Mouse (Mus musculus) C2C12 (cell line): ENCODE measurements around the gene Agbl3. TPM values are rescaled to one million over a fixed set of nuclear protein-coding genes. Genes with fewer than 3 reads are reported as not detected.

Experiments
- H3K27me3 ChIP-seq: one replicate; pipeline ENCODE4 v1.6.1; 2011; ENCODE audit not compliant: control insufficient read depth, insufficient read depth, insufficient read length
- H3K36me3 ChIP-seq: one replicate; pipeline ENCODE4 v1.6.1; 2011; ENCODE audit not compliant: control insufficient read depth, insufficient read depth
- H3K4me3 ChIP-seq: one replicate; pipeline ENCODE4 v1.5.1; 2011; ENCODE audit warnings: mild to moderate bottlenecking, control low read depth; ENCODE audit not compliant: poor library complexity, insufficient read depth, severe bottlenecking
- H3K79me2 ChIP-seq: one replicate; pipeline ENCODE4 v1.6.1; 2011; ENCODE audit not compliant: control insufficient read depth, insufficient read depth
- H3K79me3 ChIP-seq: one replicate; pipeline ENCODE4 v1.6.1; 2011; ENCODE audit warnings: low read depth, control low read depth
- H3ac ChIP-seq: one replicate; pipeline ENCODE3; 2011; ENCODE audit warnings: low read depth; ENCODE audit not compliant: control insufficient read depth, insufficient read length
- CEBPB ChIP-seq: IDR thresholded peaks from one replicate; pipeline ENCODE4 v1.6.1; 2011; ENCODE audit warnings: low read depth, mild to moderate bottlenecking, control low read depth, moderate library complexity
- CTCF ChIP-seq: IDR thresholded peaks from one replicate; pipeline ENCODE4 v1.5.1; 2011; ENCODE audit not compliant: control insufficient read depth, insufficient read depth, insufficient read length
- FOSL1 ChIP-seq: IDR thresholded peaks from one replicate; pipeline ENCODE4 v1.8.0; 2011; ENCODE audit warnings: mild to moderate bottlenecking, low read length; ENCODE audit not compliant: poor library complexity, insufficient read depth, severe bottlenecking
- MAX ChIP-seq: IDR thresholded peaks from one replicate; pipeline ENCODE4 v1.6.1; 2011; ENCODE audit warnings: mild to moderate bottlenecking, control low read depth
- MYOD1 ChIP-seq: IDR thresholded peaks from one replicate; pipeline ENCODE4 v1.6.1; 2011; ENCODE audit warnings: low read depth; ENCODE audit not compliant: control insufficient read depth, insufficient read length
- MYOG ChIP-seq: IDR thresholded peaks from one replicate; pipeline ENCODE4 v1.6.1; 2011; ENCODE audit not compliant: control insufficient read depth, insufficient read length; ENCODE audit errors: extremely low read depth
- USF1 ChIP-seq: IDR thresholded peaks from one replicate; pipeline ENCODE4 v1.6.1; 2011; ENCODE audit warnings: low read depth, mild to moderate bottlenecking, control low read depth, moderate library complexity
- long read RNA-seq, 2 experiments: library from polyadenylated mRNA; unstranded; transcript quantifications; one replicate each; pipeline ENCODE4 v2.0.0; 2019 to 2020
- polyA plus RNA-seq: library from polyadenylated mRNA; unstranded; fragments of >200 nt; fragmentation: generic; extraction: Trizol; gene quantifications from one replicate; pipeline ENCODE4 v1.2.1, GENCODE M21; 2012; ENCODE audit warnings: missing spikeins

The Agbl3 gene
- 2.4 TPM for polyA plus RNA-seq
- long read RNA-seq, experiment 1, partial matches to known transcripts = 0 of 3 reads
- long read RNA-seq, experiment 1, other reads (novel, unspliced or antisense) = 0 of 3 reads
- long read RNA-seq, experiment 2, partial matches to known transcripts = 0 of 2 reads
- long read RNA-seq, experiment 2, other reads (novel, unspliced or antisense) = 2 of 2 reads

- H3K4me3 ChIP-seq = peak within 1 kb of the TSS; percentile 42
- peak within 1 kb of the TSS; percentile 68 for H3ac ChIP-seq
- TF ChIP-seq MAX (peak; percentile 91), CTCF (no peak)
- no peaks in the 10 kb centered on the region for H3K79me2 ChIP-seq
- H3K79me3 ChIP-seq = no peaks in the 10 kb centered on the region
- H3K36me3 ChIP-seq = peaks cover 24% of the 10 kb centered on the region
- H3K27me3 ChIP-seq = no peaks in the 10 kb centered on the region
Observed at GRCm38 (mm10) chr6:34780231-34780942, at the start of gene Agbl3. TSS of gene Agbl3 (plus strand) at chr6:34780432.

GRCm38 (mm10) chr6:34731007-34731406 is 49.2 kb upstream of the Agbl3 start:
- peaks cover 100% of the 10 kb centered on the region for H3K79me2 ChIP-seq
- no peaks in the 10 kb centered on the region for H3K27me3 ChIP-seq
- H3K36me3 ChIP-seq = peaks cover 61% of the 10 kb centered on the region
- peaks cover 96% of the 10 kb centered on the region for H3K79me3 ChIP-seq
- no peak overlapping the region for H3ac ChIP-seq
- no peak for TF ChIP-seq USF1
- TF ChIP-seq CTCF = no peak
- no peak for TF ChIP-seq MYOG
- TF ChIP-seq MYOD1 = no peak
- no peak for TF ChIP-seq MAX
- TF ChIP-seq FOSL1 = no peak
- no peak for TF ChIP-seq CEBPB
- no peak overlapping the region for H3K4me3 ChIP-seq

- H3K4me3 ChIP-seq = no peak overlapping the region
- no peaks in the 10 kb centered on the region for H3K27me3 ChIP-seq
- TF ChIP-seq MYOD1 (no peak), MYOG (no peak), MAX (no peak), CTCF (no peak), USF1 (no peak), CEBPB (no peak), FOSL1 (no peak)
- peaks cover 96% of the 10 kb centered on the region for H3K79me3 ChIP-seq
- no peak overlapping the region for H3ac ChIP-seq
- H3K79me2 ChIP-seq = peaks cover 100% of the 10 kb centered on the region
- H3K36me3 ChIP-seq = peaks cover 56% of the 10 kb centered on the region
Observed at GRCm38 (mm10) chr6:34731529-34731928, 48.7 kb upstream of the Agbl3 start.

GRCm38 (mm10) chr6:34734940-34735695 is 45.1 kb upstream of the Agbl3 start:
- no peak for TF ChIP-seq USF1
- no peak for TF ChIP-seq CEBPB
- no peak for TF ChIP-seq CTCF
- TF ChIP-seq MYOD1 = no peak
- no peak for TF ChIP-seq FOSL1
- TF ChIP-seq MYOG = no peak
- TF ChIP-seq MAX = no peak
- Histone ChIP-seq H3K4me3 (no peak overlapping the region), H3K79me3 (peaks cover 95% of the 10 kb centered on the region), H3K79me2 (peaks cover 100% of the 10 kb centered on the region), H3K36me3 (peaks cover 40% of the 10 kb centered on the region), H3K27me3 (no peaks in the 10 kb centered on the region), H3ac (no peak overlapping the region)

- Histone ChIP-seq H3K4me3 (no peak overlapping the region), H3K79me2 (peaks cover 100% of the 10 kb centered on the region), H3K79me3 (peaks cover 93% of the 10 kb centered on the region), H3K27me3 (no peaks in the 10 kb centered on the region), H3ac (no peak overlapping the region), H3K36me3 (peaks cover 38% of the 10 kb centered on the region)
- TF ChIP-seq MYOD1 (no peak), MYOG (no peak), MAX (no peak), USF1 (no peak), CTCF (no peak), FOSL1 (no peak), CEBPB (no peak)
Observed at GRCm38 (mm10) chr6:34736934-34737333, 43.3 kb upstream of the Agbl3 start.
